Mouse (Mus musculus): ENCODE data around the gene Sbk3. TPM values are rescaled to one million over a fixed set of nuclear protein-coding genes. Genes with fewer than 3 reads are reported as not detected.

Gene Sbk3
- total RNA-seq, 2 experiments from 2014 or later = 0.58 to 0.91 TPM

DNA sequence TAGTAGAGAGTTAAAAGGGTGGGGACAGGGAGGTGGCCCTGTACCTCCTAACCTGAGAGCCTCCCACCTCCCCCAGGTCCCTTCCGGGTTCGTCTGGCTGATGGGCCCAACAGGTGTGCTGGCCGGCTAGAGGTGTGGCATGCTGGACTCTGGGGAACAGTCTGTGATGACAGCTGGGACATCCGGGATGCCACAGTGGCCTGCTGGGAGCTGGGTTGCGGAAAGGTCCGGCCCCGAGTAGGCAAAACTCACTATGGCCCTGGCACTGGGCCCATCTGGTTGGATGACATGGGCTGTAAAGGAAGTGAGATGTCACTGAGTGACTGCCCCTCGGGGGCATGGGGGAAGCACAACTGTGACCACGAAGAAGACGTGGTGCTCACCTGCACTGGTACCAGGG is 34.1 kb downstream of the Sbk3 start:
- no peak for DNase-seq (ENCODE audit: low spot score in 2 of 2)

DNA sequence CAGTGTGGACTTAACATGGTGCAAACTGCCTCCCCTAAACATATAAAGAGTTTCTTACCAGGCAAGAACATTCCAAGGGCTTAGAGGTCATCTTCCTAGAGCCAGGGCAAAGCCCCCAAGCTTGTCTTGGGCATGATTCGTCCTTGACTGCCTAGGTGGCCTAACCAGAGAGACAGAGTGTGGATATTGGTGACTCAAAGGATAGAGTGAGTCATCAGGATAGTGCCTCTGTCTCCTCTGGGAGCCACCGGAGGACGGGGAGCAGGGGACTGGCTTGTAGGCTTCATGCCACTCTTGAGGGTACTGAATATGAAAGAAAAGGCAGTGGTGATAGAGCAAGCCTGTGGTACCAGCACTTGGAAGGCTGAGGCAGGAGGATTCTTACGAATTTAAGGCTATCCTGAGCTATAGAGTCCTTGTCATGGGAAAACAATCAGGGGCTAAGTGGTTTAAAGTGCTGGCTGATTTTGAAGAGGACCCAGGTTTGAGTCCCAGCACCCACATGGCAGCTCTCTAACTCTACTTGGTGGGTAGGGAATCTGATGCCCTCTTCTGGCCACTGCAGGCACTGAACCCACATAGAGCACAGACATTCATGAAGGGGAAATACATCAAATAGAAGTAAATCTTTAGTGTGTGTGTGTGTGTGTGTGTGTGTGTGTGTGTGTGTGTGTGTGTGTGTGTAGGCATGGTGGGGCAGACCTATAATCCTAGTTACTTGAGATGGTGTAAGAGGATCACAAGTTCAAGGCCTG is 36.6 kb downstream of the Sbk3 start:
- no peak for DNase-seq (ENCODE audit: low spot score in 2 of 2)

- no peak for DNase-seq (ENCODE audit: low spot score in 2 of 2)
These were observed 37.9 kb downstream of the Sbk3 start for GRCm38 (mm10) chr7:4933103-4933502.

DNA sequence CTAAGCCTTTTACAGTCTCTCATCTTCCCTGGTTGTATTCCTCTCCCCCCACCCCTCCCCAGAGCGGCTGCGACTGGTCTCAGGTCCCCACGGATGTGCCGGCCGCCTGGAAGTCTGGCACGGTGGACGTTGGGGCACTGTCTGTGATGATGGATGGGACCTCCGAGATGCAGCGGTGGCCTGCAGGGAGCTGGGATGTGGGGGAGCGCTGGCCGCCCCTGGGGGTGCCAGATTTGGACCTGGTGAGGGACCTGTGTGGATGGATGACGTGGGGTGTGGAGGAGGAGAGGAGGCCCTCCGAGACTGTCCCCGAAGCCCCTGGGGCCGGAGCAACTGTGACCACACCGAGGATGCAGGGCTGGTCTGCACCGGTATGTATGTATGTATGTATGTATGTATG is 42.6 kb downstream of the Sbk3 start:
- DNase-seq (ENCODE audit: low spot score in 2 of 2) = no peak

- DNase-seq (ENCODE audit: low spot score in 2 of 2) = no peak
These were observed 43.3 kb downstream of the Sbk3 start for GRCm38 (mm10) chr7:4927711-4928110.

DNA sequence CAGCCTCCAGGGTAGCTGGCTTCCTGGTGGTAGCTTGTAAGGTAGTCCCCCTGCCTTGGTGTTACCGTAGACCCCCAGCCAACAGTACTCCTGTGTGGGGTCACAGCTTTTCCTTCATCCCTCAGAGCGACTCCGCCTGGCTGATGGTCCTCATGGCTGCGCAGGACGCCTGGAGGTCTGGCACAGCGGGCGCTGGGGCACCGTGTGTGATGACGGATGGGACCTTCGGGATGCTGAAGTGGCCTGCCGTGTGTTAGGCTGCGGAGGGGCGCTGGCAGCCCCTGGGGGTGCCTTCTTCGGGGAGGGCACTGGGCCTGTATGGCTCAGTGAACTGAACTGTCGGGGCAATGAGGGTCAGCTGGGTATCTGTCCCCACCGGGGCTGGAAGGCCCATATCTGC is 44.1 kb downstream of the Sbk3 start:
- no peak for DNase-seq (ENCODE audit: low spot score in 2 of 2)

GRCm38 (mm10) chr7:4925441-4926381 is 45.3 kb downstream of the Sbk3 start, which contains the start of gene Ssc5d:
Ssc5d (plus strand) TSS chr7:4925785.
- no peak for DNase-seq (ENCODE audit: low spot score in 2 of 2)

- no peak for DNase-seq (ENCODE audit: low spot score in 2 of 2)
These were observed 46.1 kb downstream of the Sbk3 start for GRCm38 (mm10) chr7:4924891-4925301.

- DNase-seq (ENCODE audit: low spot score in 2 of 2) = no peak
These were observed 46.5 kb downstream of the Sbk3 start for GRCm38 (mm10) chr7:4924483-4924882.

DNA sequence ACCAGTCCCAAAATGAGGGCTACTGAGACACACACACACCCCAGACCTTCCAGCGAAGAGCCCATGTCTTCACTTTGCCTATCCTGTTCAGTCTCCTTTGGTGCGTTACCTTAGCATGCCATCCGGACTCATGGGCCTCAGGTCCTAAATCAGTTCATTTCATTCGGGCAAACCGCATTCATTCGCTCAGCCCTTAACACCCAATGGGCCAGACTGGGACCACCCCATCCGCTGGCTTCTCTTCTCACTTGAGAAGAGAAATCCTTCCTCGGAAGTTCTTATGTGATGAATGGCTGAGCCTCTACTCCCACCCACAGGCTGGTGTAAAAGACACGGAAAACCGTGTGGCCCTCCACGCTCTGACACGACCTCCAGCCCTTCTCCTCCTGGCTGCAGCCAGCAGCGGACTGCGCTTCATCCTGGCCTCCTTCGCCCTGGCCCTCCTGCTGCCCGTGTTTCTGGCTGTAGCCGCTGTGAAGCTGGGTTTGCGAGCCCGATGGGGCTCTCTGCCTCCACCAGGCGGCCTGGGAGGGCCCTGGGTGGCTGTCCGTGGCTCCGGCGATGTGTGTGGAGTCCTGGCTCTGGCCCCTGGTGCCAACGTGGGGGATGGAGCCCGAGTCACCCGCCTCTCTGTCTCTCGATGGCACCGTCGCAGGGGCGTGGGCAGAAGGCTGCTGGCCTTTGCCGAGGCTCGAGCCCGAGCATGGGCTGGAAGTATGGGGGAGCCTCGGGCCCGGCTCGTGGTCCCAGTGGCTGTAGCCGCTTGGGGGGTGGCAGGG is 47.2 kb downstream of the Sbk3 start:
- peak in 1 of 2 experiments; percentile 68 for DNase-seq (ENCODE audit: low spot score in 2 of 2)

DNA sequence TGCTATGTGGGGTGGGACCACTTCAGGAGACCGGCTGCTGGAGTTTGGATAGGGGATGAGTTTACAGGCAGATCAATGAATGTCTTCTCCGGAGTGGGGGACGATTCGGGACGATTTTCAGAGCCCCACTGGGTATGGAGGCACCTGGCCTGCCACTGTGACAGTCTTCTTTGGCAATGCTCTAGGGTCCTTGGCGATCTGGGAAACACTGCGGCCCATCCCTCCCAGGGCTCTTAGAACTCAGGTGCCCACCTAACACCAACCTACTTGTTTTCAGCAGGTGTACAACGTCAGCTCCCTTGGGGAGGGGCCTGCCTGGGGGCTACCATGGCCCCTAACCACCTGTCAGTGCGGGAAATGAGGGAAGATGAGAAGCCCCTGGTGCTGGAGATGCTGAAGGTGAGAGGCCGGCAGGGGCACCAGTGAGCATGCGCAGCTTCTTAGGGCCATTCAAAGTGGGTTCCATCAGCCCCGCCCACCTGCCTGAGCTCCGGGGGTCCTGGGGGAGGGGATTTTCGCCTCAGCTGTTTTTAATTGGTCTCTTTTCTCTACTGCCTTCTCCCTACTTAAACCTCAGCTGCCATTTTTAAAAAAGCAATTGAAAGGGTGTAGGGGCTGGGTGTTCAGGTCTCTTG is 47.9 kb downstream of the Sbk3 start:
- peak in 1 of 2 experiments; percentile 73 for DNase-seq (ENCODE audit: low spot score in 2 of 2)

GRCm38 (mm10) chr7:4922508-4922907 is 48.5 kb downstream of the Sbk3 start:
- DNase-seq (ENCODE audit: low spot score in 2 of 2) = peak; percentile 81 to 88

- DNase-seq (ENCODE audit: low spot score in 2 of 2) = no peak
These were observed 49.0 kb downstream of the Sbk3 start, which contains the start of gene Nat14 for GRCm38 (mm10) chr7:4921824-4922482. Nat14 (plus strand) TSS chr7:4922028.

GRCm38 (mm10) chr7:4920976-4921823 is 49.8 kb downstream of the Sbk3 start:
- no peak for DNase-seq (ENCODE audit: low spot score in 2 of 2)

GRCm38 (mm10) chr7:4920496-4920895 is 50.5 kb downstream of the Sbk3 start:
- DNase-seq (ENCODE audit: low spot score in 2 of 2) = no peak

DNA sequence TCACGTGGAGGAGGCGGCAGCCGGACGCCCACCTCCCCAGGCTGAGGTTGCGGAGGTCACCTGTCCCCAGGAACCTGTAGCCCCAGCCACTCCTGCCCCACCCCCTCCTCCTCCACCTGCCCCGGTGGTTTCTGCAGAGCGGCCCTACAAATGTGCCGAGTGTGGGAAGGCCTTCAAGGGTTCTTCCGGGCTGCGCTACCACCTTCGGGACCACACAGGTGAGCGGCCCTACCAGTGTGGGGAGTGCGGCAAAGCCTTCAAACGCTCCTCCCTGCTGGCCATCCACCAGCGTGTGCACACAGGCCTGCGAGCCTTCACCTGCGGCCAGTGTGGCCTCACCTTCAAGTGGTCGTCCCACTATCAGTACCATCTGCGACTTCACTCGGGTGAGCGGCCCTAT is 51.0 kb downstream of the Sbk3 start:
- DNase-seq (ENCODE audit: low spot score in 2 of 2) = no peak

DNA sequence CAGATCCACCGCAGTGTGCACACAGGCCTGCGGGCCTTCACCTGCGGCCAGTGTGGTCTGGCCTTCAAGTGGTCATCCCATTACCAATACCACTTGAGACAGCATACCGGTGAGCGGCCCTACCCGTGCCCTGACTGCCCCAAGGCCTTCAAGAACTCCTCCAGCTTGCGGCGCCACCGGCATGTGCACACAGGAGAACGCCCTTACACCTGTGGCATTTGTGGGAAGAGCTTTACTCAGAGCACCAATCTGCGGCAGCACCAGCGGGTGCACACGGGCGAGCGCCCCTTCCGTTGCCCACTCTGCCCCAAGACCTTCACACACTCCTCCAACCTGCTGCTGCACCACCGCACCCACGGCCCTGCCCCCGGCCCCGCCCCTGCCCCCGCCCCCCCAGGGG is 51.9 kb downstream of the Sbk3 start:
- DNase-seq (ENCODE audit: low spot score in 2 of 2) = no peak

DNA sequence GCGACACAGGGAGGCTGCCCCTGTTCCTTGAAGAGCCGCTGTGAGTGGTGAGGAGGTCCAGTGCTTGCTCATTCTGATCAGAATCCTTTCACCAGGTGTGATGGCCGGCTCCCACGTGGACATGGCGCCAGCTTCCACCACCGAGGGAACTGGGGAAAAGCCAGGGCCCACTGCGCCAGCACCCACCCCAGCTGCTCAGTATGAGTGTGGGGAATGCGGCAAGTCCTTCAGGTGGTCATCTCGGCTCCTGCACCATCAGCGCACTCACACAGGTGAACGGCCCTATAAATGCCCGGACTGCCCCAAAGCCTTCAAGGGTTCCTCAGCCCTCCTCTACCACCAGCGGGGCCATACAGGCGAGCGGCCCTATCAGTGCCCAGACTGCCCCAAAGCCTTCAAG is 52.3 kb downstream of the Sbk3 start:
- no peak for DNase-seq (ENCODE audit: low spot score in 2 of 2)

DNA sequence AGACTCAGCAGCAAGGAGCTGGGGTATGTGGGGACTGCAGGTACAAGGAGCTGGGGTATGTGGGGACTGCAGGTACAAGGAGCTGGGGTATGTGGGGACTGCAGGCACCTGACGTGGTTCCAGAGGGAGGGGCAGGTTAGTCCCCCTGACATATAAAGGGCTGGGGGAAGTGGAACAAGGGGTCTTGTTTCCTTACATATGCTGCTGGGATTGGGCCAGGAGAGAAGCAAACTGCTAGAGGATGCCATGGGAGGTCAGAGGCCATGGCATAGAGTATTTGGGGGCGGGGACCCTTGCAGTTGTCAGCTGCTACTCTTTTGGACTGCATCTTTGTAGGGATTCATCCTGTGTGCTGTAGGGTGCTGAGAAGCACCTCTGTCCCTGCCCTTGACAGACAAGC is 53.5 kb downstream of the Sbk3 start:
- DNase-seq (ENCODE audit: low spot score in 2 of 2) = no peak
